Mouse (Mus musculus) spleen, adult 2 months (tissue): ENCODE measurements at regions not wholly inside any gene's neighbourhood (a gene's known extent, or its start where the extent isn't known, plus 50 kb on each side); places are given as distances from the start of the nearest gene placed in this dataset.

ENCODE experiments used
- CTCF ChIP-seq: fragments of 200-500 bp; IDR thresholded peaks from 2 replicates; pipeline ENCODE4 v1.5.1; 2011; ENCODE audit warnings: mild to moderate bottlenecking, inconsistent platforms; ENCODE audit not compliant: insufficient read depth, insufficient read length, insufficient replicate concordance; ENCODE audit errors: extremely low read depth
- POLR2A ChIP-seq: fragments of 200-500 bp; IDR thresholded peaks from 2 replicates; pipeline ENCODE4 v1.6.1; 2011; ENCODE audit warnings: low read depth, low read length, inconsistent platforms

DNA sequence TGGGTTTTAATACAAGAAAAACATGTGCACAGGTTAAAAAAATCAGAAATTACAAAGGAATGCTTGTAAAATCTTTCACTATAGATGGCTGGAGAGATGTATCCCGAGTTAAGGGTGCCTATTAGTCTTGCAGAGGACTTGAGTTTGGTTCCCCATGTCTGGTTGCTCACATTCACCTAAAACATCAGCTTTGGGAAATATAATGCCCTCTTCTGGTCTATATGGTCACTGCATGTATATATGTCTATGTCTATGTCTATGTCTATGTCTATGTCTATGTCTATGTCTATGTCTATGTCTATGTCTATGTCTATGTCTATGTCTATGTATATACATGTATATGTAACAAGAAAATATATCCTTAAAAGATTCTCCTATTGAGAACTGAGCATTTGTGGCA is 196.8 kb upstream of the Xylt1 start:
- no peak for TF ChIP-seq CTCF
- no peak for TF ChIP-seq POLR2A
